Mouse (Mus musculus) neutrophil, adult 59 days (primary cell): ENCODE data around the gene Acad12. TPM values are rescaled to one million over a fixed set of nuclear protein-coding genes. Genes with fewer than 3 reads are reported as not detected.

Experiments
- total RNA-seq, 2 experiments: library from RNA; stranded (reverse); gene quantifications; 1 replicate in 1 of 2; 2 replicates in 1 of 2; pipeline ENCODE4 v1.2.4; 2023

The Acad12 gene
- total RNA-seq, result 1 to 10 TPM; 4.3 to 4.9 TPM

GRCm38 (mm10) chr5:121618592-121619513, at the start of gene Acad12:
Acad12 (minus strand) TSS chr5:121618938.

GRCm38 (mm10) chr5:121660059-121660896, 41.5 kb upstream of the Acad12 start, which contains the start of the genes Acad10 and Brap:
Acad10 (minus strand) TSS chr5:121660514.
Brap (plus strand) TSS chr5:121660563.

GRCm38 (mm10) chr5:121593451-121594401, 25.0 kb downstream of the Acad12 start, which contains the start of gene Aldh2:
Aldh2 (minus strand) TSS chr5:121593824.

Other genes with a start within 250 kb of the Acad12 start
- 100 to 1,000 TPM; 120 to 127 TPM for gene Trafd1, start 233.3 kb downstream of the Acad12 start, total RNA-seq
- 10 to 100 TPM; 11.1 to 12.8 TPM for gene Naa25, start 221.0 kb downstream of the Acad12 start, total RNA-seq
- gene Tmem116, start 167.0 kb downstream of the Acad12 start, total RNA-seq, result 1 to 10 TPM in 1 of 2 experiments, not detected in 1; 1.0 TPM
- gene Erp29, start 166.4 kb downstream of the Acad12 start, total RNA-seq, result 100 to 1,000 TPM; 140 to 185 TPM
- gene Adam1b, start 115.5 kb downstream of the Acad12 start, total RNA-seq, result not detected
- 1 to 10 TPM; 2.6 to 2.7 TPM for gene Adam1a, start 73.5 kb downstream of the Acad12 start, total RNA-seq
- gene Gm42878, start 73.5 kb downstream of the Acad12 start, total RNA-seq, result not detected
- gene Mapkapk5, start 73.0 kb downstream of the Acad12 start, total RNA-seq, result 10 to 100 TPM; 64.2 to 77.4 TPM
- gene Aldh2, start 25.1 kb downstream of the Acad12 start, total RNA-seq, result 100 to 1,000 TPM; 857 to 999 TPM
- 1 to 10 TPM; 2.9 to 4.7 TPM for gene Acad10, start 41.6 kb upstream of the Acad12 start, total RNA-seq
- gene Brap, start 41.6 kb upstream of the Acad12 start, total RNA-seq, result 10 to 100 TPM; 64.0 to 74.1 TPM
- 10 to 100 TPM; 52.6 to 63.8 TPM for gene Atxn2, start 92.4 kb upstream of the Acad12 start, total RNA-seq
- 10 to 100 TPM; 70.9 to 83.1 TPM for gene Sh2b3, start 218.7 kb upstream of the Acad12 start, total RNA-seq
- 1 to 10 TPM; 2.6 to 3.2 TPM for gene Pheta1, start 230.0 kb upstream of the Acad12 start, total RNA-seq